Mouse (Mus musculus): ENCODE measurements around the gene Sdr9c7. TPM values are rescaled to one million over a fixed set of nuclear protein-coding genes. Genes with fewer than 3 reads are reported as not detected.
"Not testable (repeated sequence)": the region's sequence is repeated elsewhere in the genome, so short reads cannot be mapped to it uniquely, and the experiment has no call there.

Sdr9c7 gene
- polyA plus RNA-seq, 1 experiment from 2014 or later, result not detected

- H3K4me2 ChIP-seq, result no peak overlapping the region
- H3K36me3 ChIP-seq, result no peaks in the 10 kb centered on the region
- WGBS, result 92% methylated on average over 5 of the region's 5 CpGs
- no peak overlapping the region for H3K27ac ChIP-seq (replicated peaks)
- no peaks in the 10 kb centered on the region for H3K27me3 ChIP-seq
- H3K9me3 ChIP-seq, result no peaks in the 10 kb centered on the region
- no peak overlapping the region for H3K9ac ChIP-seq
- no peak for ATAC-seq (ENCODE audit: low FRiP score, low read depth)
- H3K4me3 ChIP-seq, result no peak overlapping the region
- H3K4me1 ChIP-seq (replicated peaks), result no peaks in the 10 kb centered on the region
Observed at GRCm38 (mm10) chr10:127917651-127918050, 19.3 kb downstream of the Sdr9c7 start.

GRCm38 (mm10) chr10:127922241-127922640, 23.9 kb downstream of the Sdr9c7 start:
- Histone ChIP-seq H3K27me3 (no peaks in the 10 kb centered on the region), H3K27ac (replicated peaks) (no peak overlapping the region), H3K4me1 (replicated peaks) (no peaks in the 10 kb centered on the region), H3K4me3 (no peak overlapping the region), H3K4me2 (no peak overlapping the region), H3K36me3 (no peaks in the 10 kb centered on the region), H3K9ac (no peak overlapping the region), H3K9me3 (no peaks in the 10 kb centered on the region)
- WGBS, result 88% methylated on average over 1 of the region's 1 CpGs
- no peak for ATAC-seq (ENCODE audit: low FRiP score, low read depth)

- WGBS, result 88% methylated on average over 8 of the region's 8 CpGs
- no peak overlapping the region for H3K4me3 ChIP-seq
- no peak for ATAC-seq (ENCODE audit: low FRiP score, low read depth)
- no peaks in the 10 kb centered on the region for H3K36me3 ChIP-seq
- no peaks in the 10 kb centered on the region for H3K4me1 ChIP-seq (replicated peaks)
- H3K27me3 ChIP-seq, result no peaks in the 10 kb centered on the region
- no peak overlapping the region for H3K27ac ChIP-seq (replicated peaks)
- no peak overlapping the region for H3K4me2 ChIP-seq
- H3K9me3 ChIP-seq, result no peaks in the 10 kb centered on the region
- no peak overlapping the region for H3K9ac ChIP-seq
Observed at GRCm38 (mm10) chr10:127923024-127923423, 24.7 kb downstream of the Sdr9c7 start.

- Histone ChIP-seq H3K4me3 (no peak overlapping the region), H3K9ac (no peak overlapping the region), H3K27ac (replicated peaks) (no peak overlapping the region), H3K4me1 (replicated peaks) (no peaks in the 10 kb centered on the region), H3K9me3 (no peaks in the 10 kb centered on the region), H3K4me2 (no peak overlapping the region), H3K36me3 (no peaks in the 10 kb centered on the region), H3K27me3 (no peaks in the 10 kb centered on the region)
- no peak for ATAC-seq (ENCODE audit: low FRiP score, low read depth)
- 67% methylated on average over 7 of the region's 7 CpGs for WGBS
Observed at GRCm38 (mm10) chr10:127924597-127925378, 26.5 kb downstream of the Sdr9c7 start.

- no peak for ATAC-seq (ENCODE audit: low FRiP score, low read depth)
- H3K27me3 ChIP-seq, result no peaks in the 10 kb centered on the region
- no peak overlapping the region for H3K27ac ChIP-seq (replicated peaks)
- H3K9ac ChIP-seq, result no peak overlapping the region
- H3K4me3 ChIP-seq, result no peak overlapping the region
- WGBS, result 60% methylated on average over 2 of the region's 2 CpGs
- H3K36me3 ChIP-seq, result no peaks in the 10 kb centered on the region
- H3K9me3 ChIP-seq, result no peaks in the 10 kb centered on the region
- no peaks in the 10 kb centered on the region for H3K4me1 ChIP-seq (replicated peaks)
- no peak overlapping the region for H3K4me2 ChIP-seq
Observed at GRCm38 (mm10) chr10:127927737-127928136, 29.4 kb downstream of the Sdr9c7 start.

GRCm38 (mm10) chr10:127932290-127932926, 34.1 kb downstream of the Sdr9c7 start:
- H3K4me1 ChIP-seq (replicated peaks), result no peaks in the 10 kb centered on the region
- no peak overlapping the region for H3K27ac ChIP-seq (replicated peaks)
- no peak overlapping the region for H3K9ac ChIP-seq
- ATAC-seq (ENCODE audit: low FRiP score, low read depth), result no peak
- H3K27me3 ChIP-seq, result no peaks in the 10 kb centered on the region
- no peaks in the 10 kb centered on the region for H3K36me3 ChIP-seq
- no peak overlapping the region for H3K4me2 ChIP-seq
- WGBS, result 73% methylated on average over 8 of the region's 8 CpGs
- no peak overlapping the region for H3K4me3 ChIP-seq
- no peaks in the 10 kb centered on the region for H3K9me3 ChIP-seq

GRCm38 (mm10) chr10:127936271-127936670, 38.0 kb downstream of the Sdr9c7 start:
- H3K9ac ChIP-seq, result no peak overlapping the region
- no peak overlapping the region for H3K4me2 ChIP-seq
- ATAC-seq (ENCODE audit: low FRiP score, low read depth), result no peak
- H3K9me3 ChIP-seq, result no peaks in the 10 kb centered on the region
- no peaks in the 10 kb centered on the region for H3K27me3 ChIP-seq
- WGBS, result 72% methylated on average over 8 of the region's 8 CpGs
- no peak overlapping the region for H3K27ac ChIP-seq (replicated peaks)
- H3K36me3 ChIP-seq, result no peaks in the 10 kb centered on the region
- no peaks in the 10 kb centered on the region for H3K4me1 ChIP-seq (replicated peaks)
- H3K4me3 ChIP-seq, result no peak overlapping the region

- Histone ChIP-seq H3K9me3 (no peaks in the 10 kb centered on the region), H3K4me1 (replicated peaks) (no peaks in the 10 kb centered on the region), H3K9ac (no peak overlapping the region), H3K4me3 (no peak overlapping the region), H3K36me3 (no peaks in the 10 kb centered on the region), H3K27ac (replicated peaks) (no peak overlapping the region), H3K27me3 (no peaks in the 10 kb centered on the region), H3K4me2 (no peak overlapping the region)
- no peak for ATAC-seq (ENCODE audit: low FRiP score, low read depth)
- WGBS, result 84% methylated on average over 19 of the region's 19 CpGs
Observed at GRCm38 (mm10) chr10:127936747-127937409, 38.6 kb downstream of the Sdr9c7 start.

GRCm38 (mm10) chr10:127937428-127938010, 39.2 kb downstream of the Sdr9c7 start:
- no peak for ATAC-seq (ENCODE audit: low FRiP score, low read depth)
- no peak overlapping the region for H3K27ac ChIP-seq (replicated peaks)
- H3K9me3 ChIP-seq, result no peaks in the 10 kb centered on the region
- H3K36me3 ChIP-seq, result no peaks in the 10 kb centered on the region
- no peaks in the 10 kb centered on the region for H3K27me3 ChIP-seq
- H3K9ac ChIP-seq, result no peak overlapping the region
- no peak overlapping the region for H3K4me2 ChIP-seq
- no peaks in the 10 kb centered on the region for H3K4me1 ChIP-seq (replicated peaks)
- 4% methylated on average over 2 of the region's 2 CpGs for WGBS
- H3K4me3 ChIP-seq, result no peak overlapping the region

GRCm38 (mm10) chr10:127939667-127940066, 41.3 kb downstream of the Sdr9c7 start:
- not testable (repeated sequence) for H3K4me3 ChIP-seq; H3K36me3 ChIP-seq; ATAC-seq (ENCODE audit: low FRiP score, low read depth); H3K9me3 ChIP-seq; H3K27ac ChIP-seq (replicated peaks); H3K9ac ChIP-seq; H3K4me1 ChIP-seq (replicated peaks); H3K27me3 ChIP-seq; H3K4me2 ChIP-seq
- 93% methylated on average over 10 of the region's 10 CpGs for WGBS

GRCm38 (mm10) chr10:127945432-127946064, 47.2 kb downstream of the Sdr9c7 start:
- H3K36me3 ChIP-seq, result no peaks in the 10 kb centered on the region
- no peaks in the 10 kb centered on the region for H3K27me3 ChIP-seq
- no peak overlapping the region for H3K4me3 ChIP-seq
- H3K4me1 ChIP-seq (replicated peaks), result no peaks in the 10 kb centered on the region
- H3K9ac ChIP-seq, result no peak overlapping the region
- no peak overlapping the region for H3K27ac ChIP-seq (replicated peaks)
- H3K4me2 ChIP-seq, result no peak overlapping the region
- WGBS, result 40% methylated on average over 5 of the region's 5 CpGs
- H3K9me3 ChIP-seq, result no peaks in the 10 kb centered on the region
- no peak for ATAC-seq (ENCODE audit: low FRiP score, low read depth)
